Mouse (Mus musculus) MEL (cell line): Measurements from ENCODE around the gene Mtx1.

ENCODE experiments used
- BHLHE40 ChIP-seq: IDR thresholded peaks from 2 replicates; pipeline ENCODE4 v1.6.1; 2012; ENCODE audit warnings: low read depth, mild to moderate bottlenecking, inconsistent platforms, low read length, improper control_type of control experiment, borderline replicate concordance
- CTCF ChIP-seq, 3 experiments: IDR thresholded peaks in 2 of 3; conservative IDR thresholded peaks in 1 of 3; 2 replicates each; pipeline ENCODE4 v1.5.1; 2011 to 2012; ENCODE audit warnings: low read length in 3 of 3, low read depth in 2 of 3, mild to moderate bottlenecking in 2 of 3, improper control_type of control experiment in 1 of 3, inconsistent platforms in 1 of 3, mixed read lengths in 1 of 3, moderate library complexity in 1 of 3; ENCODE audit not compliant: control insufficient read depth in 1 of 3, insufficient read depth in 1 of 3, poor library complexity in 1 of 3, severe bottlenecking in 1 of 3
- JUND ChIP-seq: IDR thresholded peaks from 2 replicates; pipeline ENCODE4 v1.6.1; 2011; ENCODE audit warnings: low read depth, mild to moderate bottlenecking, improper control_type of control experiment, low read length
- ZMIZ1 ChIP-seq: IDR thresholded peaks from 2 replicates; pipeline ENCODE4 v1.6.1; 2012; ENCODE audit warnings: low read depth, mild to moderate bottlenecking, inconsistent platforms, low read length, improper control_type of control experiment, moderate library complexity

GRCm38 (mm10) chr3:89182531-89183057 is 44.3 kb downstream of the Mtx1 start:
- TF ChIP-seq JUND (no peak), BHLHE40 (no peak; the same call in 1 of the 2 replicates), ZMIZ1 (no peak), CTCF (IDR thresholded peaks at IDR 0.05 in 2 of 3, conservative IDR thresholded peaks at IDR 0.05 in 1 of 3; ENCODE audit: control insufficient read depth in 1 of 3, insufficient read depth in 1 of 3, low read depth in 2 of 3, low read length in 3 of 3, poor library complexity in 1 of 3, severe bottlenecking in 1 of 3) (no peak)
